Mouse (Mus musculus) heart, postnatal 0 days (tissue): ENCODE results near the gene Jam2.

ENCODE experiments used
- CTCF ChIP-seq: IDR thresholded peaks from 2 replicates; pipeline ENCODE4 v1.5.1; 2016; ENCODE audit warnings: antibody characterized with exemption, control low read depth, low read depth
- EP300 ChIP-seq: IDR thresholded peaks from 2 replicates; pipeline ENCODE4 v1.6.1; 2016; ENCODE audit warnings: antibody characterized with exemption, low read depth

DNA sequence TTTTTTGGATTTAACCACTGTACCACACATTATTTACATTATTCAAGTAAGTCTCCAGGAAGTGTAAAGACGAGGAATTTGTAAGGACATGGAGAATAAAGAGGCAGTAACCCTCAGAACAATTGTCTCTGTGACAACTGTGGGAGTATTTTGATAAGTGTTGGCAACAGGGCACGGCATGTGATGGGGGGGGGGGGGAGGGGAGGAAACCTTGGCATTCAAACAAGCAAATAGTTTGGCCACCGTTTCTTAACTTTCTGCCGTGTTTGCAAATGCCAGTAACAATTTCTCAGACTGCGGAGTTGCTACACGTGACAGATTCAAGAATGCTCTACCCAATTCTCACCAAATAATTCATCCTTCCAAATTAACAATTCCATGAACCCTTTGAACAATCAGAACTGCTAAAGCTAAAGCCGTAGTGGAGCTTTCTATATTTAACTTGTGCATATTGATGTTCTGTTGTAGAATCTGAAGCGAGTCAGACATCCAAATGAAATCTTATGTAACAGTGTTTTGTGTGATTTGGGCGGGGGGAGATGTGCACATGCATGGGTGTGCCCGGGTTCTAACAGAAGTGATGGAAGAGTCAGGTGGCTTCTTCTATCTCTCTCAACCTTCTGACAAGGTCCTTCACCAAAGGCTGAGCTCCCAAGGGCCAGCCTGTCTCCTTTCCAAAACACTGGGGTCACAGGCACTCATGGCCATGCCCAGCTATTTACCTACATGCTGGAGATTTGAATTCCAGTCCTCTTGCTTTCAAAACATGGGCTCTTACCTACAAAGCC is 29.0 kb upstream of the Jam2 start:
- TF ChIP-seq EP300 (no peak), CTCF (no peak)
